Mouse (Mus musculus) CD4-positive, CD25-positive, alpha-beta regulatory T cell, adult 4 months (primary cell): ENCODE results near the gene Matn4. TPM values are rescaled to one million over a fixed set of nuclear protein-coding genes. Genes with fewer than 3 reads are reported as not detected.
"Not testable (repeated sequence)": the region's sequence is repeated elsewhere in the genome, so short reads cannot be mapped to it uniquely, and the experiment has no call there.

ENCODE experiments used
- ATAC-seq: one replicate; pipeline ENCODE4 v1.8.0; 2017
- polyA plus RNA-seq, 2 experiments: library from polyadenylated mRNA; unstranded; fragments of 100-300 nt; shearing (Covaris generic); gene quantifications; one replicate each; pipeline ENCODE4 v1.2.1; 2017

The Matn4 gene
- polyA plus RNA-seq, 2 experiments from 2014 or later = not detected

- no peak for ATAC-seq
Observed at GRCm38 (mm10) chr2:164366947-164367346, 38.0 kb downstream of the Matn4 start.

DNA sequence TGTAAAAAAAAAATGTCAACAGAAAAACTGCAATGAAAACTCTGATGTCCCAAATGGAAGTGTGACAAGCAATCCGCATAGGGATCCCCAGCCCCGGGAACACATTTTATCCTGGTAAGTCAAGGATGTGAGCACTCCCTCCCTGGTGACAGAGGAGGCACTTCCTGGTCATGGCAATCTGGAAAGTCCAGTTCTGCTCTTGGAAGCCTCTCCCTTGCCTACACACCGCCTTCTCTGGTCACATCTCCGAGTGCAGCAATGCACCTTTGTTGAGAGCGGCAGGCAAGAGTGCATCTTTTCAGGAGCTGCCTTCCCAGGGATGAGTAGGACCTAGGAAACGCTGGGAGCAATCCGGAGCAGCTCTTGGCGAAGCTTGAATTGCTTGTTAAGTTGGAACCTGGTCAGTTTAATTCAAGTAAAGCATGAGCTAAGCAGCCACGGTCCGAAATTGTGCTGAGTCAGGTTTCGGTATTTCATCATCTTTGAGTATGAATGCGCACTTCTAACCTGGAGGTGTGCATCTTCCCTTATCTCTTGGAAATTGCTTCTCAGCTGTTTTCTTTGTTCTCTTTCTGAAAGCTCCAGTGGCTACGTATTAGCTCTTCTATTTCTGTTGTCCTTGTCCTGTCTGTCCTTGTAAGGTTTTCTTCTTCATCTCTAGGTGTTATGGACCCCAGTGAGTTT is 43.8 kb downstream of the Matn4 start:
- ATAC-seq = no peak

DNA sequence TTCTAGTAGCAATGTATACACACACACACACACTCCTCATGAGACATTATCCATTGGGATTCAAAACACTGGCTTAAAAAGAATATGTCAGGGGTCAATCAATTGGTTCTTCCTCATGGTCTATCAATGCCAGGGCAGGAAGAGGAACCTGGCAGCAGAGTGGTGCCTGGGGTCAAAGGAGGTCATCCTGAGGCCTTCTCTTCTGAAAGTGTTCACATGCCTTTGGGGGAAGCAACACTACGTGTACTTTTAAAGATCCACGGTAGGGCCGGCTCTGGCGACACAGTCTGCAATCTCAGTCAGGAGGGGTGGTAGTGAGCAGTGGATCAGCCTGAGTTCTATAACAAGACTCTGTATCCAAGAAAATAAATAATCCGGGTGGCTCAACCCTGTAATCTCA is 45.3 kb downstream of the Matn4 start:
- no peak for ATAC-seq

GRCm38 (mm10) chr2:164359031-164359430 is 45.9 kb downstream of the Matn4 start:
- no peak for ATAC-seq

GRCm38 (mm10) chr2:164358373-164358772 is 46.6 kb downstream of the Matn4 start:
- no peak for ATAC-seq

- ATAC-seq = no peak
Observed at GRCm38 (mm10) chr2:164356177-164356967, 48.6 kb downstream of the Matn4 start.

DNA sequence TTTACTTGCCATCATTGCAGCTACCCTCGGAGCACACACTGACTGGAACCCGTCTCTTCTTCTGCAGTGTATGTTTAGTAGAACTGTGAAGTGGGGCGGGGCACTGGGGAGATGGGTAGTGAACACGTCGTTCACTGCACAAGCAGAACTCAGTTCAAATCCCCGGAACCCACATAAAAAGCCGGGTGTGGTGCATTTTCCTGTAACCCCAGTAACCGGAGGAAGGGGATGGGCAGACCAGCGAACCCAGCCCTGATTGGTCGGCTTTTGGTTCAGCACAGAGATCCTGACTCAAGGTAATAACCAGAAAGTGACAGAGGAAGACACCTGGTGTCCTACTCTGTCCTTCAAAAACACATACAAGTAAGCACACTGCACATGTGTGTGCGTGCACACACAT is 51.6 kb downstream of the Matn4 start:
- no peak for ATAC-seq

- ATAC-seq = no peak
Observed at GRCm38 (mm10) chr2:164352697-164353096, 52.3 kb downstream of the Matn4 start.

GRCm38 (mm10) chr2:164348980-164349379 is 56.0 kb downstream of the Matn4 start:
- no peak for ATAC-seq

DNA sequence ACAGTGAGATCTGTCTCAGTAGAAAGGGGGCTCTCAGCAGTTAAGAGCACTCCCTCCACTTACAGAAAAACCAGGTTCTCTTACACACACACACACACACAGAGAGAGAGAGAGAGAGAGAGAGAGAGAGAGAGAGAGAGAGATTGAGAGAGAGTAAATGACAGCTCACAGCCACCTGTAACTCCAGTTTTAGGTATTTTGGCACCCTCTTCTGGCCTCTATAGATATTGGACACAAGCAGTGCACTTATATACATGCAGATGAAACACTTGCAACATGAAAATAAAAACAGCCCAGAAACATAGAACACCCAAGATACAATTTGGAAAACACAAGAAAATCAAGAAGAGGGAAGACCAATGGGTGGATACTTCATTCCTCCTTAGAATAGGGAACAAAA is 57.3 kb downstream of the Matn4 start:
- not testable (repeated sequence) for ATAC-seq

- not testable (repeated sequence) for ATAC-seq
Observed at GRCm38 (mm10) chr2:164343732-164344131, 61.2 kb downstream of the Matn4 start.

Other genes with a start within 250 kb of the Matn4 start
- under 1 TPM in 1 of 2 experiments, not detected in 1; 0.22 TPM for gene Kcns1, start 234.0 kb downstream of the Matn4 start, polyA plus RNA-seq
- not detected for gene Wfdc5, start 222.4 kb downstream of the Matn4 start, polyA plus RNA-seq
- not detected for gene Wfdc12, start 214.6 kb downstream of the Matn4 start, polyA plus RNA-seq
- not detected for gene Wfdc15a, start 205.0 kb downstream of the Matn4 start, polyA plus RNA-seq
- not detected for gene Wfdc15b, start 183.5 kb downstream of the Matn4 start, polyA plus RNA-seq
- not detected for gene Svs2, start 166.7 kb downstream of the Matn4 start, polyA plus RNA-seq
- gene Svs3b, start 148.5 kb downstream of the Matn4 start, polyA plus RNA-seq = not detected
- not detected for gene Svs4, start 126.7 kb downstream of the Matn4 start, polyA plus RNA-seq
- gene Svs3a, start 115.9 kb downstream of the Matn4 start, polyA plus RNA-seq = not detected
- gene Svs6, start 88.4 kb downstream of the Matn4 start, polyA plus RNA-seq = not detected
- not detected for gene Svs5, start 72.4 kb downstream of the Matn4 start, polyA plus RNA-seq
- 1 to 10 TPM in 1 of 2 experiments, under 1 TPM in 1; 0.75 to 1.1 TPM for gene Slpi, start 16.1 kb downstream of the Matn4 start, polyA plus RNA-seq
- not detected for gene Rbpjl, start 2.0 kb downstream of the Matn4 start, polyA plus RNA-seq
- gene Sdc4, start 38.7 kb upstream of the Matn4 start, polyA plus RNA-seq = 10 to 100 TPM; 69.7 to 93.7 TPM
- 10 to 100 TPM in 1 of 2 experiments, 1 to 10 TPM in 1; 8.8 to 15.1 TPM for gene Sys1, start 51.8 kb upstream of the Matn4 start, polyA plus RNA-seq
- not detected for gene Gm20458, start 55.8 kb upstream of the Matn4 start, polyA plus RNA-seq
- not detected for gene Trp53tg5, start 68.6 kb upstream of the Matn4 start, polyA plus RNA-seq
- 1 to 10 TPM; 3.7 to 4.5 TPM for gene Dbndd2, start 80.9 kb upstream of the Matn4 start, polyA plus RNA-seq
- 10 to 100 TPM; 17.0 to 27.0 TPM for gene Pigt, start 92.4 kb upstream of the Matn4 start, polyA plus RNA-seq
- 1 to 10 TPM; 2.2 to 3.0 TPM for gene Wfdc2, start 157.3 kb upstream of the Matn4 start, polyA plus RNA-seq
- gene Spint3, start 168.3 kb upstream of the Matn4 start, polyA plus RNA-seq = not detected
- not detected for gene Wfdc6a, start 180.3 kb upstream of the Matn4 start, polyA plus RNA-seq
- gene Eppin, start 188.4 kb upstream of the Matn4 start, polyA plus RNA-seq = not detected
- not detected for gene Wfdc6b, start 208.4 kb upstream of the Matn4 start, polyA plus RNA-seq
- gene Wfdc8, start 208.5 kb upstream of the Matn4 start, polyA plus RNA-seq = not detected
- not detected for gene Wfdc16, start 233.6 kb upstream of the Matn4 start, polyA plus RNA-seq